Mouse (Mus musculus) heart, embryonic 12.5 days (tissue): ENCODE measurements around the gene Papolb. TPM values are rescaled to one million over a fixed set of nuclear protein-coding genes. Genes with fewer than 3 reads are reported as not detected.
A peak's percentile ranks its signal among the peaks of the same experiment; 100 is the strongest.

Experiments
- ATAC-seq: fragments of 200-750 bp; cut with Nextera tagmentation; 2 replicates; pipeline ENCODE4 v1.8.0; 2017; ENCODE audit warnings: moderate TSS enrichment, moderate library complexity; ENCODE audit not compliant: insufficient number of reproducible peaks, low FRiP score
- H3K27ac ChIP-seq: fragments of 300-500 bp; sonication (generic); 2 replicates; pipeline ENCODE4 v1.5.1; 2016; ENCODE audit warnings: mild to moderate bottlenecking, moderate library complexity; ENCODE audit not compliant: poor library complexity, severe bottlenecking
- H3K27me3 ChIP-seq: fragments of 300-500 bp; sonication (generic); replicated peaks from 2 replicates; pipeline ENCODE4 v1.6.1; 2016; ENCODE audit warnings: mild to moderate bottlenecking, moderate library complexity
- H3K36me3 ChIP-seq: fragments of 300-500 bp; sonication (generic); 2 replicates; pipeline ENCODE4 v1.6.1; 2016; ENCODE audit warnings: mild to moderate bottlenecking, moderate library complexity
- H3K4me1 ChIP-seq: fragments of 300-500 bp; sonication (generic); replicated peaks from 2 replicates; pipeline ENCODE4 v1.6.1; 2016; ENCODE audit warnings: mild to moderate bottlenecking
- H3K4me2 ChIP-seq: fragments of 300-500 bp; sonication (generic); 2 replicates; pipeline ENCODE4 v1.6.1; 2016; ENCODE audit warnings: mild to moderate bottlenecking, moderate library complexity
- H3K4me3 ChIP-seq: fragments of 300-500 bp; sonication (generic); 2 replicates; pipeline ENCODE4 v1.5.1; 2016; ENCODE audit warnings: mild to moderate bottlenecking
- H3K9ac ChIP-seq: fragments of 300-500 bp; sonication (generic); 2 replicates; pipeline ENCODE4 v1.6.1; 2016; ENCODE audit warnings: mild to moderate bottlenecking, moderate library complexity
- H3K9me3 ChIP-seq: fragments of 300-500 bp; sonication (generic); replicated peaks from 2 replicates; pipeline ENCODE4 v1.6.1; 2016; ENCODE audit warnings: mild to moderate bottlenecking, moderate library complexity
- WGBS: fragments of 180-500 bp; shearing (Covaris S2); methylation state at CpG from one replicate; pipeline ENCODE4 v1.1.7; 2016; 5-methylcytosine and 5-hydroxymethylcytosine counted together
- polyA plus RNA-seq: library from polyadenylated mRNA; unstranded; fragments of >200 nt; fragmentation: Nextera tagmentation; extraction: Ambion mirVana; gene quantifications from 2 replicates; pipeline ENCODE4 v1.2.1, GENCODE M21; 2016

Gene Papolb
- polyA plus RNA-seq: 0.24 and 0.33 TPM in 2 replicates

DNA sequence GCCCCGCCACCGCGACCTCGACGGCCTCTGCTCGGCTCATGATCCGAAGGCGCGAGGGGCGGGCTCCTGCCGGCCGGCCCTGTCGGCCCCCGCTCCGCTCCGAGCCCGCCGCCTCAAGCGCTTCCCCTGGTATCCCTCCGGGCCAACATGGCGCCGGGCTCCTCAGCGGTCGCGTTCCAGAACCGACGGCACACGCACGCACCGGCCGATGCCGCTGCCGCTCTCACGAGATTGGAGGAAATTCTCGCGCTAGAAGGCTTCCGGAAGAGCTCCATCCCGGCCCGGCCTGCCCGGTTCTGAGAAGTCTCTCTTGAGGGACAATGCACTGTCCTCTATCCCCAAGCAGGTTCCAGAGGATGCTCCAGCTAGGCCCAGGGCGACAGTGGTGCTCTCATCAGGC lies at the start of gene Papolb:
Gene Papolb (minus strand): TSS at position 162 of the 400 bp plus-strand sequence.
- no peak for ATAC-seq
- Histone ChIP-seq H3K27ac (no peak within 1 kb of the TSS), H3K9me3 (no peaks in the 10 kb centered on the region; the same call in 1 of the 2 replicates), H3K27me3 (peaks cover 12% of the 10 kb centered on the region; the same call in 1 of the 2 replicates), H3K4me2 (peak within 1 kb of the TSS; percentile 55), H3K9ac (0 out of 2 replicates have a peak within 1 kb of the TSS, but pooled peaks have one; percentile 3), H3K4me1 (peaks cover 7% of the 10 kb centered on the region), H3K36me3 (peaks cover 6% of the 10 kb centered on the region), H3K4me3 (peak within 1 kb of the TSS; percentile 22)
- WGBS: 41% methylated on average over 41 of the region's 41 CpGs

DNA sequence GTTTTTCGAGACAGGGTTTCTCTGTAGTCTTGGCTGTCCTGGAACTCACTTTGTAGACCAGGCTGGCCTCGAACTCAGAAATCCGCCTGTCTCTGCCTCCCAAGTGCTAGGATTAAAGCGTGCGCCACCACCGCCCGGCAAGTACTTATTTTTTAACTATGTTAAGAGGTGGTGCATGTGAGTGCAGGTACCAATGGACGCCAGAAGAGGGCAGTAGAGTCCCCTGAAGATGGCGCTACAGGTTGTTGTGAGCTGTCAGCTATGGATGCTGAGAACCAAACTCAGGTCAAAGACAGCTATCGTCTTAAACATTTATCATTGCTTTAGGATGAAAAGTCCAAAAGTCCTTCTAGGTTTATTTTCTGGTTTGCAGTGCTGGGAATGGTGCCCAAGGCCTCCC lies 48.3 kb upstream of the Papolb start:
- H3K27ac ChIP-seq: no peak overlapping the region
- H3K9ac ChIP-seq: no peak overlapping the region
- H3K36me3 ChIP-seq: no peaks in the 10 kb centered on the region
- WGBS: 84% methylated on average over 10 of the region's 10 CpGs
- no peaks in the 10 kb centered on the region for H3K4me1 ChIP-seq
- H3K27me3 ChIP-seq: peaks cover 15% of the 10 kb centered on the region
- no peak for ATAC-seq
- H3K4me2 ChIP-seq: no peak overlapping the region
- H3K9me3 ChIP-seq: 0 out of 2 replicates have a peak, but pooled peaks cover 12% of the 10 kb centered on the region
- H3K4me3 ChIP-seq: no peak overlapping the region

GRCm38 (mm10) chr5:142576832-142577231 lies 47.0 kb upstream of the Papolb start:
- no peaks in the 10 kb centered on the region for H3K4me1 ChIP-seq
- no peak overlapping the region for H3K27ac ChIP-seq
- H3K9me3 ChIP-seq: peaks cover 20% of the 10 kb centered on the region
- no peak overlapping the region for H3K4me2 ChIP-seq
- no peak for ATAC-seq
- H3K9ac ChIP-seq: no peak overlapping the region
- WGBS: 59% methylated on average over 7 of the region's 7 CpGs
- H3K36me3 ChIP-seq: no peaks in the 10 kb centered on the region
- peaks cover 9% of the 10 kb centered on the region for H3K27me3 ChIP-seq
- H3K4me3 ChIP-seq: no peak overlapping the region

GRCm38 (mm10) chr5:142574323-142575057 lies 44.6 kb upstream of the Papolb start:
- Histone ChIP-seq H3K9me3 (peaks cover 20% of the 10 kb centered on the region), H3K27ac (no peak overlapping the region), H3K4me3 (no peak overlapping the region), H3K4me1 (no peaks in the 10 kb centered on the region), H3K4me2 (no peak overlapping the region), H3K36me3 (no peaks in the 10 kb centered on the region), H3K27me3 (no peaks in the 10 kb centered on the region), H3K9ac (no peak overlapping the region)
- ATAC-seq: no peak
- WGBS: 76% methylated on average over 8 of the region's 8 CpGs

DNA sequence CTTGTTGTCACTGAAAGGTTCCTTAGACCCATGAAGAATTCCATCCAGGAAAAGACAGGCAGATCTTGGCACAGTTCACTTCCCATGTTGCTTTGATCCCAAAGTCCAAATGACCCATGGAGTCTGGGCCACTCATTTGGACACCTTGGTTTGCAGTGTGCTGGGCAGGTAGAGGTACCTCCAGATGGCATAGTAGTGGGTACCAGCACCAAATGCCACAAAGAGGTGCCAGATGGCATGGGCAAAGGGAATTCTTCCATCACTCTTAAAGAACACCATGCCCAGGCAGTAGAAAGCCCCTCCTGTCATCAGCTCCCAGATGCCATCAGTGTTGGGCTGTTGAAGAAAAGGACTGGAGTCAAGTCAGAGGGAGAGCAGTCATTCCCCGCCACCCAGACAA lies 34.7 kb upstream of the Papolb start:
- Histone ChIP-seq H3K9me3 (peaks cover 16% of the 10 kb centered on the region), H3K36me3 (no peaks in the 10 kb centered on the region)

GRCm38 (mm10) chr5:142560261-142560660 lies 30.4 kb upstream of the Papolb start:
- no peak for ATAC-seq
- no peaks in the 10 kb centered on the region for H3K4me1 ChIP-seq
- peaks cover 4% of the 10 kb centered on the region; the same call in 1 of the 2 replicates for H3K9me3 ChIP-seq
- no peak overlapping the region for H3K4me2 ChIP-seq
- no peak overlapping the region for H3K27ac ChIP-seq
- no peak overlapping the region for H3K9ac ChIP-seq
- no peaks in the 10 kb centered on the region for H3K36me3 ChIP-seq
- 54% methylated on average over 7 of the region's 7 CpGs for WGBS
- no peaks in the 10 kb centered on the region for H3K27me3 ChIP-seq
- H3K4me3 ChIP-seq: no peak overlapping the region

More for the DNA sequence above, 34.7 kb upstream of the Papolb start:
- Histone ChIP-seq H3K27me3 (no peaks in the 10 kb centered on the region), H3K9ac (no peak overlapping the region), H3K4me2 (no peak overlapping the region), H3K4me1 (no peaks in the 10 kb centered on the region), H3K4me3 (no peak overlapping the region), H3K27ac (no peak overlapping the region)
- 75% methylated on average over 1 of the region's 1 CpGs for WGBS
- no peak for ATAC-seq

- Histone ChIP-seq H3K4me2 (peak overlapping the region; percentile 48), H3K27me3 (no peaks in the 10 kb centered on the region), H3K9ac (no peak overlapping the region), H3K4me3 (no peak overlapping the region), H3K36me3 (no peaks in the 10 kb centered on the region), H3K9me3 (peaks cover 3% of the 10 kb centered on the region; the same call in 1 of the 2 replicates), H3K4me1 (no peaks in the 10 kb centered on the region), H3K27ac (no peak overlapping the region)
- WGBS: 32% methylated on average over 20 of the region's 21 CpGs
- ATAC-seq: peak; percentile 61; the same call in 1 of the 2 replicates
Measured at GRCm38 (mm10) chr5:142557397-142558067, 27.7 kb upstream of the Papolb start.

GRCm38 (mm10) chr5:142556721-142557120 lies 26.8 kb upstream of the Papolb start:
- H3K9ac ChIP-seq: no peak overlapping the region
- no peak overlapping the region for H3K27ac ChIP-seq
- H3K27me3 ChIP-seq: no peaks in the 10 kb centered on the region
- 96% methylated on average over 4 of the region's 4 CpGs for WGBS
- no peaks in the 10 kb centered on the region for H3K36me3 ChIP-seq
- no peak for ATAC-seq
- no peaks in the 10 kb centered on the region; the same call in 1 of the 2 replicates for H3K9me3 ChIP-seq
- no peaks in the 10 kb centered on the region for H3K4me1 ChIP-seq
- H3K4me2 ChIP-seq: no peak overlapping the region
- no peak overlapping the region for H3K4me3 ChIP-seq

DNA sequence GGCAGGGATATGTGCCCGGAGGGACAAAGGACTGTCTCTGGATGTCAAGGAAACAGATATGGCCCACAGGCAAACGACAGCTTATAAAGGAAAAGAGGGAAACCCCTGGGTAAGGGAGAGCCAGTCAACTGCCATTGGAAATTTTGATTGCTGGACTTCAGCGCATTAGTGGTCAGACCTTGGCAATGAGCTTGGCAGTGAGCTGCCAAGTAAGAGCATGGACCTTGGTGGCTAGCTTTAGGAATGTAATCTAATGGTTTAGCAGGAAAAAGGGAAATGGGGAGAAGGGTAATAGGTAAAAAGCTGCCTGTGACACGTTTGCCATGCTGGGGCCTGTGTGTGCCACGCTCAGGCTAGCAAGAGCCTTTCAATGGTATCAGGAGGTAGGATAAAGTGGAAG lies 26.0 kb upstream of the Papolb start:
- Histone ChIP-seq H3K27me3 (no peaks in the 10 kb centered on the region), H3K4me3 (no peak overlapping the region), H3K9me3 (no peaks in the 10 kb centered on the region; the same call in 1 of the 2 replicates), H3K4me2 (no peak overlapping the region), H3K36me3 (no peaks in the 10 kb centered on the region), H3K9ac (no peak overlapping the region), H3K4me1 (no peaks in the 10 kb centered on the region), H3K27ac (no peak overlapping the region)
- ATAC-seq: no peak
- 75% methylated on average over 5 of the region's 5 CpGs for WGBS

DNA sequence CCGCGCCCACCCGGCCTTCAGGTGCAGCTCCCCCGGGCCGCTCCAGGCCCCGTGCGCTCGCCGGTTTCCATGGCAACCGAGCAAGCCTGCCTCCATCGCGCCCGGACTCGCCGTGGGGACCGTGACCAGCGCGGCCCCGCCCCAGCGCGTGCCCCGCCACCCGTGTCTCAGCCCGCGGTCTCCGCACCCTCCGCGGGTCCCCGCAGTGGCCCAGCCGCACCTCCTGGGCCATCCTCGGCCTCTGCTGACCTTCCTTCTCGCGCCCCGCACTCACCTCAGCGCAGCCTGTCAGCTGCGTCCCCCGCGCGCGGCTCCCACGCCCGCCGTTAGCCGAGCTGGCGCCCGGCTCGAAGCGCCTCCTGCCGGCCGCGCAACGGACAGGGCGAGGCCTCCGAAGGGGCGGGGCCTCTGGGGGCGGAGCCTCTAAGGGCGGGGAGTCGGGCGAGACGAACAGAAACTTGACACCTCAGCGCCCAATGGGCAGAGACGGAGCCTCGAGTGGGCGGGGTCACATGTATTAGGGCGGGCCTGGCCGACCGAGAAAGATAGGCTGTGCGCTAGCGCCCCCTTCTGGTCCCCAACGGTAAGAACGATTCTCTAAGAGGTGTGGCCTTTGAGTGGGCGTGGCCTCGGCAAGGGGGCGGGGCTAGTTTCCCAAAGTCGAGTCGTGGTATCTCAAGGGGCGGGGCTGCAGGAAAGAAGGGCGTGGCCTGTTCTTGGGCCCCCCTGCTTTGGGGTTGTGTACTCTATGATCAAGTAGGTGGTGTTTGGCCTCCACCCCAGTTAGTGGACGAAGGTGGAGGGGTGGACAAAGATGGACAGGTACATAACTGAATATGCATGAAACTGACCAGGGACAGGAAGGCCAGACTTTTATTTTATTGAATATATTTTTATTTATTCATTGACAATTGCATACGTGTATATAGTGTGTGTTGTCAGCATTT lies 21.1 kb upstream of the Papolb start, which contains the start of gene Radil:
Gene Radil (minus strand): TSS at position 393 of the 947 bp plus-strand sequence.
- H3K27me3 ChIP-seq: no peaks in the 10 kb centered on the region
- ATAC-seq: peak; percentile 93
- peak within 1 kb of the TSS; percentile 72 for H3K9ac ChIP-seq
- peak within 1 kb of the TSS; percentile 97 for H3K4me2 ChIP-seq
- peak within 1 kb of the TSS; percentile 78 for H3K27ac ChIP-seq
- H3K36me3 ChIP-seq: no peaks in the 10 kb centered on the region
- H3K9me3 ChIP-seq: no peaks in the 10 kb centered on the region
- H3K4me3 ChIP-seq: peak within 1 kb of the TSS; percentile 67
- peaks cover 27% of the 10 kb centered on the region for H3K4me1 ChIP-seq
- 3% methylated on average over 67 of the region's 80 CpGs for WGBS
